Mouse (Mus musculus): ENCODE measurements around the gene Magi2. TPM values are rescaled to one million over a fixed set of nuclear protein-coding genes. Genes with fewer than 3 reads are reported as not detected.
A peak's percentile ranks its signal among the peaks of the same experiment; 100 is the strongest.

Gene Magi2
- polyA plus RNA-seq, 1 experiment from 2014 or later: 39.5 TPM

- H3K27ac ChIP-seq (replicated peaks): no peak overlapping the region
- H3K4me1 ChIP-seq: no peaks in the 10 kb centered on the region
- H3K4me2 ChIP-seq: no peak overlapping the region
- H3K27me3 ChIP-seq (replicated peaks): no peaks in the 10 kb centered on the region
- H3K9me3 ChIP-seq (replicated peaks): no peaks in the 10 kb centered on the region
- H3K9ac ChIP-seq (replicated peaks): no peak overlapping the region
- H3K4me3 ChIP-seq (replicated peaks): no peak overlapping the region
- 89% methylated on average over 1 of the region's 1 CpGs for WGBS
- no peaks in the 10 kb centered on the region for H3K36me3 ChIP-seq
- no peak for ATAC-seq (ENCODE audit: low FRiP score)
These were observed 385.0 kb downstream of the Magi2 start for GRCm38 (mm10) chr5:19611788-19612187.

- Histone ChIP-seq H3K4me3 (replicated peaks) (no peak overlapping the region), H3K36me3 (no peaks in the 10 kb centered on the region), H3K9me3 (replicated peaks) (no peaks in the 10 kb centered on the region), H3K27ac (replicated peaks) (no peak overlapping the region), H3K9ac (replicated peaks) (no peak overlapping the region), H3K4me2 (no peak overlapping the region), H3K27me3 (replicated peaks) (no peaks in the 10 kb centered on the region), H3K4me1 (no peaks in the 10 kb centered on the region)
- 81% methylated on average over 5 of the region's 5 CpGs for WGBS
- no peak for ATAC-seq (ENCODE audit: low FRiP score)
These were observed 394.8 kb downstream of the Magi2 start for GRCm38 (mm10) chr5:19621678-19622077.

- no peaks in the 10 kb centered on the region for H3K4me1 ChIP-seq
- no peak overlapping the region for H3K4me3 ChIP-seq (replicated peaks)
- no peak overlapping the region for H3K27ac ChIP-seq (replicated peaks)
- H3K9me3 ChIP-seq (replicated peaks): no peaks in the 10 kb centered on the region
- WGBS: 98% methylated on average over 1 of the region's 1 CpGs
- no peak overlapping the region for H3K9ac ChIP-seq (replicated peaks)
- no peaks in the 10 kb centered on the region for H3K27me3 ChIP-seq (replicated peaks)
- no peak overlapping the region for H3K4me2 ChIP-seq
- ATAC-seq (ENCODE audit: low FRiP score): no peak
- no peaks in the 10 kb centered on the region for H3K36me3 ChIP-seq
These were observed 407.1 kb downstream of the Magi2 start for GRCm38 (mm10) chr5:19633976-19634375.

GRCm38 (mm10) chr5:19637789-19638188, 411.0 kb downstream of the Magi2 start:
- H3K9me3 ChIP-seq (replicated peaks): no peaks in the 10 kb centered on the region
- no peak overlapping the region for H3K27ac ChIP-seq (replicated peaks)
- H3K27me3 ChIP-seq (replicated peaks): no peaks in the 10 kb centered on the region
- H3K4me1 ChIP-seq: no peaks in the 10 kb centered on the region
- H3K9ac ChIP-seq (replicated peaks): no peak overlapping the region
- ATAC-seq (ENCODE audit: low FRiP score): no peak
- 71% methylated on average over 2 of the region's 2 CpGs for WGBS
- H3K4me3 ChIP-seq (replicated peaks): no peak overlapping the region
- H3K4me2 ChIP-seq: no peak overlapping the region
- no peaks in the 10 kb centered on the region for H3K36me3 ChIP-seq

GRCm38 (mm10) chr5:19655986-19656385, 429.1 kb downstream of the Magi2 start:
- H3K4me2 ChIP-seq: no peak overlapping the region
- no peaks in the 10 kb centered on the region for H3K9me3 ChIP-seq (replicated peaks)
- H3K9ac ChIP-seq (replicated peaks): no peak overlapping the region
- WGBS: 81% methylated on average over 1 of the region's 1 CpGs
- H3K4me1 ChIP-seq: no peaks in the 10 kb centered on the region
- H3K27ac ChIP-seq (replicated peaks): no peak overlapping the region
- no peak overlapping the region for H3K4me3 ChIP-seq (replicated peaks)
- H3K36me3 ChIP-seq: no peaks in the 10 kb centered on the region
- H3K27me3 ChIP-seq (replicated peaks): no peaks in the 10 kb centered on the region
- ATAC-seq (ENCODE audit: low FRiP score): no peak

GRCm38 (mm10) chr5:19666416-19666815, 439.6 kb downstream of the Magi2 start:
- H3K4me2 ChIP-seq: no peak overlapping the region
- H3K36me3 ChIP-seq: no peaks in the 10 kb centered on the region
- no peak overlapping the region for H3K4me3 ChIP-seq (replicated peaks)
- no peak overlapping the region for H3K9ac ChIP-seq (replicated peaks)
- H3K4me1 ChIP-seq: no peaks in the 10 kb centered on the region
- H3K9me3 ChIP-seq (replicated peaks): no peaks in the 10 kb centered on the region
- whole genome bisulfite sequencing: 89% methylated on average over 5 of the region's 5 CpGs
- H3K27me3 ChIP-seq (replicated peaks): no peaks in the 10 kb centered on the region
- ATAC-seq (ENCODE audit: low FRiP score): no peak
- no peak overlapping the region for H3K27ac ChIP-seq (replicated peaks)

GRCm38 (mm10) chr5:19717296-19717695, 490.5 kb downstream of the Magi2 start:
- no peak overlapping the region for H3K27ac ChIP-seq (replicated peaks)
- WGBS: 65% methylated on average over 2 of the region's 2 CpGs
- no peak overlapping the region for H3K4me2 ChIP-seq
- no peak overlapping the region for H3K9ac ChIP-seq (replicated peaks)
- H3K27me3 ChIP-seq (replicated peaks): no peaks in the 10 kb centered on the region
- H3K36me3 ChIP-seq: no peaks in the 10 kb centered on the region
- H3K9me3 ChIP-seq (replicated peaks): no peaks in the 10 kb centered on the region
- H3K4me3 ChIP-seq (replicated peaks): no peak overlapping the region
- no peak for ATAC-seq (ENCODE audit: low FRiP score)
- H3K4me1 ChIP-seq: no peaks in the 10 kb centered on the region

- no peak for ATAC-seq (ENCODE audit: low FRiP score)
- Histone ChIP-seq H3K36me3 (no peaks in the 10 kb centered on the region), H3K4me2 (no peak overlapping the region), H3K9me3 (replicated peaks) (no peaks in the 10 kb centered on the region), H3K9ac (replicated peaks) (no peak overlapping the region), H3K27ac (replicated peaks) (no peak overlapping the region), H3K4me3 (replicated peaks) (no peak overlapping the region), H3K27me3 (replicated peaks) (no peaks in the 10 kb centered on the region), H3K4me1 (no peaks in the 10 kb centered on the region)
These were observed 499.4 kb downstream of the Magi2 start for GRCm38 (mm10) chr5:19726277-19726676.

- no peak overlapping the region for H3K9ac ChIP-seq (replicated peaks)
- H3K36me3 ChIP-seq: no peaks in the 10 kb centered on the region
- WGBS: 90% methylated on average over 2 of the region's 2 CpGs
- no peaks in the 10 kb centered on the region for H3K27me3 ChIP-seq (replicated peaks)
- ATAC-seq (ENCODE audit: low FRiP score): no peak
- H3K27ac ChIP-seq (replicated peaks): no peak overlapping the region
- H3K4me2 ChIP-seq: no peak overlapping the region
- no peaks in the 10 kb centered on the region for H3K9me3 ChIP-seq (replicated peaks)
- peaks cover 8% of the 10 kb centered on the region for H3K4me1 ChIP-seq
- no peak overlapping the region for H3K4me3 ChIP-seq (replicated peaks)
These were observed 518.5 kb downstream of the Magi2 start for GRCm38 (mm10) chr5:19745376-19745775.

- Histone ChIP-seq H3K36me3 (no peaks in the 10 kb centered on the region), H3K27me3 (replicated peaks) (no peaks in the 10 kb centered on the region), H3K4me3 (replicated peaks) (no peak overlapping the region), H3K4me1 (peaks cover 8% of the 10 kb centered on the region), H3K9me3 (replicated peaks) (no peaks in the 10 kb centered on the region), H3K4me2 (no peak overlapping the region), H3K9ac (replicated peaks) (no peak overlapping the region), H3K27ac (replicated peaks) (no peak overlapping the region)
- no peak for ATAC-seq (ENCODE audit: low FRiP score)
- WGBS: 54% methylated on average over 6 of the region's 6 CpGs
These were observed 519.1 kb downstream of the Magi2 start for GRCm38 (mm10) chr5:19745916-19746315.

- H3K27me3 ChIP-seq (replicated peaks): no peaks in the 10 kb centered on the region
- 30% methylated on average over 12 of the region's 12 CpGs for WGBS
- no peaks in the 10 kb centered on the region for H3K9me3 ChIP-seq (replicated peaks)
- ATAC-seq (ENCODE audit: low FRiP score): peak; percentile 47; the same call in 1 of the 2 replicates
- peak overlapping the region; percentile 19 for H3K4me3 ChIP-seq (replicated peaks)
- no peaks in the 10 kb centered on the region for H3K36me3 ChIP-seq
- H3K4me1 ChIP-seq: peaks cover 8% of the 10 kb centered on the region
- H3K4me2 ChIP-seq: peak overlapping the region; percentile 46
- H3K27ac ChIP-seq (replicated peaks): no peak overlapping the region
- no peak overlapping the region for H3K9ac ChIP-seq (replicated peaks)
These were observed 520.2 kb downstream of the Magi2 start for GRCm38 (mm10) chr5:19746865-19747514.

- Histone ChIP-seq H3K4me3 (replicated peaks) (no peak overlapping the region), H3K9me3 (replicated peaks) (no peaks in the 10 kb centered on the region), H3K36me3 (no peaks in the 10 kb centered on the region), H3K4me2 (peak overlapping the region; percentile 46), H3K27me3 (replicated peaks) (no peaks in the 10 kb centered on the region), H3K4me1 (peaks cover 8% of the 10 kb centered on the region), H3K27ac (replicated peaks) (no peak overlapping the region), H3K9ac (replicated peaks) (no peak overlapping the region)
- WGBS: 55% methylated on average over 3 of the region's 3 CpGs
- ATAC-seq (ENCODE audit: low FRiP score): no peak
These were observed 520.8 kb downstream of the Magi2 start for GRCm38 (mm10) chr5:19747631-19748030.

Measured in neural tube, embryonic 15.5 days (tissue).